Mouse (Mus musculus) c-Kit-positive CD71-positive TER-119-positive erythroid progenitor cells, embryonic 14.5 days (primary cell): Measurements from ENCODE around the gene Nlrp10.

Experiments used
- DNase-seq: peaks from one replicate; pipeline ENCODE4 v3.0.0-alpha.2; 2013; ENCODE audit warnings: low spot score

Gene Nlrp10

GRCm38 (mm10) chr7:108894320-108894719 is 35.7 kb downstream of the Nlrp10 start, which contains the start of gene Olfr519:
TSS of gene Olfr519 (minus strand) at chr7:108894420.
- no peak for DNase-seq

- no peak for DNase-seq
Observed at GRCm38 (mm10) chr7:108884906-108885305, 45.1 kb downstream of the Nlrp10 start, which contains the start of gene Olfr518. TSS of gene Olfr518 (minus strand) at chr7:108885006.

DNA sequence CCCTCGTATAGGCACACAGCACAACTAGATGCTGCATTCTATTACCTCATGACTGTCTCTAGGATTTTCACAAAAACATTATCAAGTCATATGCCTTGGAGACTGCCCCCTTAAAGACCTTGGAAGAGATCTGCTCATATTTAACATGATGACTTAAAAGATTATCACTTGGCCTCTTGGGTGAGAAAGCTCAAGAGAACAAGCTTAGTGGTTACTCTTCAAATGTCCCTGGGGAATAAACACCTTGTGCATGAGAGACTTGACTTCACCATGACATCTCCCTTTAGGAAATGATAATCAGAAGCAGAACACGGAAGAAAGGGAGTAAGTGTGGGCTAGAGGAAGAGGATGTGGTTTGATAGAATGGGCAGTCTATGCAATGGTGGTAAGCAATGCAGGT is 57.7 kb downstream of the Nlrp10 start, which contains the start of gene Olfr517:
Gene Olfr517 (minus strand): TSS at position 101 of the 400 bp plus-strand sequence.
- no peak for DNase-seq
